Mouse (Mus musculus): ENCODE results near the gene 2900092C05Rik. TPM values are rescaled to one million over a fixed set of nuclear protein-coding genes. Genes with fewer than 3 reads are reported as not detected.

2900092C05Rik gene
- polyA plus RNA-seq, 1 experiment from 2014 or later, result not detected

Other genes with a start within 250 kb of the 2900092C05Rik start
- gene Vmn1r81, start 244.2 kb upstream of the 2900092C05Rik start, polyA plus RNA-seq (2015; fragmentation: Nextera tagmentation; extraction: Ambion mirVana), result not detected in 2 replicates
- gene Vmn1r82, start 212.1 kb upstream of the 2900092C05Rik start, polyA plus RNA-seq (2015; fragmentation: Nextera tagmentation; extraction: Ambion mirVana), result not detected in 2 replicates
- gene Vmn1r83, start 183.0 kb upstream of the 2900092C05Rik start, polyA plus RNA-seq (2015; fragmentation: Nextera tagmentation; extraction: Ambion mirVana), result 0.05 TPM in 1 of 2 replicates, not detected in the other
- not detected in 2 replicates for gene Vmn1r84, start 143.2 kb upstream of the 2900092C05Rik start, polyA plus RNA-seq (2015; fragmentation: Nextera tagmentation; extraction: Ambion mirVana)
- gene Zfp551, start 89.8 kb upstream of the 2900092C05Rik start, polyA plus RNA-seq (2015; fragmentation: Nextera tagmentation; extraction: Ambion mirVana), result 2.4 and 2.8 TPM in 2 replicates
- 15.1 and 15.2 TPM in 2 replicates for gene Zfp606, start 34.2 kb upstream of the 2900092C05Rik start, polyA plus RNA-seq (2015; fragmentation: Nextera tagmentation; extraction: Ambion mirVana)
- gene Vmn2r53, start 96.3 kb downstream of the 2900092C05Rik start, polyA plus RNA-seq (2015; fragmentation: Nextera tagmentation; extraction: Ambion mirVana), result under 0.01 and 0.01 TPM in 2 replicates
- gene Vmn2r54, start 127.8 kb downstream of the 2900092C05Rik start, polyA plus RNA-seq (2015; fragmentation: Nextera tagmentation; extraction: Ambion mirVana), result not detected in 2 replicates
- not detected in 2 replicates for gene Vmn2r55, start 172.5 kb downstream of the 2900092C05Rik start, polyA plus RNA-seq (2015; fragmentation: Nextera tagmentation; extraction: Ambion mirVana)
- gene Vmn2r56, start 222.5 kb downstream of the 2900092C05Rik start, polyA plus RNA-seq (2015; fragmentation: Nextera tagmentation; extraction: Ambion mirVana), result not detected in 2 replicates

Measured in heart, embryonic 16.5 days (tissue).